Mouse (Mus musculus): ENCODE measurements at regions not wholly inside any gene's neighbourhood (a gene's known extent, or its start where the extent isn't known, plus 50 kb on each side); places are given as distances from the start of the nearest gene placed in this dataset.

- TF ChIP-seq CTCF (IDR thresholded peaks at IDR 0.05; ENCODE audit: borderline replicate concordance, control insufficient read depth, extremely low read depth, insufficient read depth, low read length, poor library complexity), result no peak
- no peak for TF ChIP-seq POLR2A (IDR thresholded peaks at IDR 0.05; ENCODE audit: control insufficient read depth, extremely low read depth, insufficient read depth, low read length, poor library complexity)
Observed at GRCm38 (mm10) chr8:25407862-25408261, 583.7 kb upstream of the Adam5 start.
